ENCODE assay signal across 12 mouse cellular contexts in the genomic region with DNA sequence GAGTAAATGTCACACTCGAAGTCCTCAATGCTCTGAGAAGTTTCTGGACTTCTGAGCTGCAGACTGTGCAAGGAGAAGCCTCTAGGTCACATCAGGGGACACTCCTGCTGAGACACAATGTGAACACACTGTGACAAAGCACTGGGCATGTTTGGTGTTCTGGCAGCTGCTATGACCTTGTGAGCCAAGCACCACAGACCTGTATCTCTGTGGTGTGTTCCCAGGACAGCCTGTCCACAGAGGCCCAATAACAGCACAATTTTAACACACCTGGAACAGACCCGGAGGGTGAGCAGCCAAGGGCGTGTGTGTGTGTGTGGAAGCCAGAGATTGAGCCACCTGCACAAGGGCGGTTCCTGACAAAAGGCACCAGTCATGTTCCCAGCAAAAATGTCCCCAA. TPM values are rescaled to one million over a fixed set of nuclear protein-coding genes. Genes with fewer than 3 reads are reported as not detected.
DNase-seq lines count a peak whose midpoint lies in the region; ATAC-seq and TF ChIP-seq lines count a peak whose summit lies in the region.
"Had no signal": no experiment of that assay in that cellular context is flagged by ENCODE, and none has a peak within 500 bp of the region (broad histone marks: within the 10 kb centered on the region; RNA-seq: fewer than 3 reads in every experiment).

No protein-coding gene starts in this region.

- ATAC-seq in hindbrain, postnatal 0 days, result no peak

- H3K27ac ChIP-seq in left cerebral cortex, adult 2 months, result peak overlapping the region; percentile 7; the same call in 1 of the 2 replicates
- H3K27ac ChIP-seq in heart, adult 2 months, result peak overlapping the region; percentile 0; the same call in 1 of the 2 replicates
- no peak overlapping the region for H3K27ac ChIP-seq in hindbrain, postnatal 0 days
- H3K27ac ChIP-seq: limb, embryonic 12.5 days had no signal

- peak; percentile 90 for TF ChIP-seq EP300 in heart, adult 2 months (IDR thresholded peaks at IDR 0.05; ENCODE audit: insufficient read depth, low read depth, low read length)

- 32% methylated on average over 4 of the region's 4 CpGs for WGBS in heart, adult 2 months
- 47% methylated on average over 4 of the region's 4 CpGs for WGBS in hindbrain, postnatal 0 days

- no peak for TF ChIP-seq CTCF in left cerebral cortex, adult 2 months (IDR thresholded peaks at IDR 0.05)
- no peak for TF ChIP-seq CTCF in heart, adult 2 months (IDR thresholded peaks at IDR 0.05)
- TF ChIP-seq CTCF in hindbrain, postnatal 0 days (IDR thresholded peaks at IDR 0.05; ENCODE audit: low read depth), result no peak

- no peaks in the 10 kb centered on the region for H3K9me3 ChIP-seq in hindbrain, postnatal 0 days (ENCODE audit: low read length)
- H3K9me3 ChIP-seq: G1E; limb, embryonic 12.5 days had no signal

- peak overlapping the region; percentile 18; the same call in 1 of the 2 replicates for H3K4me3 ChIP-seq in left cerebral cortex, adult 2 months
- no peak overlapping the region for H3K4me3 ChIP-seq in heart, adult 2 months
- no peak overlapping the region for H3K4me3 ChIP-seq in hindbrain, postnatal 0 days (ENCODE audit: low read length)
- H3K4me3 ChIP-seq: limb, embryonic 12.5 days had no signal

- no peaks in the 10 kb centered on the region for H3K36me3 ChIP-seq in heart, adult 2 months (ENCODE audit: control insufficient read depth, insufficient read depth, low read length)
- H3K36me3 ChIP-seq in hindbrain, postnatal 0 days (ENCODE audit: insufficient read depth, low read length), result no peaks in the 10 kb centered on the region
- H3K36me3 ChIP-seq: G1E; limb, embryonic 12.5 days had no signal

- H3K79me2 ChIP-seq in heart, adult 2 months (replicated peaks; ENCODE audit: control insufficient read depth, insufficient read depth, low read length), result no peaks in the 10 kb centered on the region

- no peak overlapping the region for H3K9ac ChIP-seq in heart, adult 2 months (ENCODE audit: low read depth, low read length)
- peak overlapping the region; percentile 19; the same call in 1 of the 2 replicates for H3K9ac ChIP-seq in hindbrain, postnatal 0 days (replicated peaks; ENCODE audit: low read length)
- H3K9ac ChIP-seq: limb, embryonic 12.5 days had no signal

- peak overlapping the region; percentile 46 for H3K4me2 ChIP-seq in hindbrain, postnatal 0 days (ENCODE audit: low read depth, low read length)

- no peaks in the 10 kb centered on the region for H3K27me3 ChIP-seq in heart, adult 2 months (ENCODE audit: control insufficient read depth, insufficient read depth, low read length)
- H3K27me3 ChIP-seq in hindbrain, postnatal 0 days (ENCODE audit: insufficient read depth, low read length), result no peaks in the 10 kb centered on the region

- H3K4me1 ChIP-seq in heart, adult 2 months (ENCODE audit: control insufficient read depth, insufficient read depth, low read length), result no peaks in the 10 kb centered on the region
- H3K4me1 ChIP-seq in hindbrain, postnatal 0 days (ENCODE audit: insufficient read depth, low read length), result 0 out of 2 replicates have a peak, but pooled peaks cover 2% of the 10 kb centered on the region

- intact Hi-C loops in left cerebral cortex, adult 2 months (cut with DNase I), result loop anchor here (2.0 to 5.0 kb wide), 3 partner anchors 114 to 247 kb away; partner anchors contain the start of gene Oaz1
- intact Hi-C loops in heart, adult 2 months (cut with DNase I), result loop anchor here (1.0 to 5.0 kb wide), 4 partner anchors 48 to 247 kb away; no protein-coding TSS in a partner anchor

- peak; percentile 37 to 61 for DNase-seq in adrenal gland, adult (ENCODE audit: inconsistent age in 2 of 2, low spot score in 1 of 2)
- DNase-seq in adrenal gland, postnatal 10 days, result no peak
- no peak for DNase-seq in left cerebral cortex, adult 2 months (ENCODE audit: extremely low spot score in 1 of 2, low spot score in 2 of 2)
- no peak for DNase-seq in left cerebral cortex, adult 9 months (ENCODE audit: low spot score in 2 of 2)
- DNase-seq in heart, adult 2 months, result peak; percentile 33 to 70
- no peak for DNase-seq in hindbrain, postnatal 0 days (ENCODE audit: low spot score)
- DNase-seq in spleen, adult 12 weeks (ENCODE audit: low spot score), result no peak
- no peak for DNase-seq in frontal cortex, postnatal 14 days (ENCODE audit: low spot score in 2 of 2)

- TF ChIP-seq POLR2A in heart, adult 2 months (IDR thresholded peaks at IDR 0.05; ENCODE audit: insufficient read depth, low read depth, low read length), result no peak

RNA-seq across cellular contexts. Expression of gene Gng7, which starts 20.1 kb away (rescaled TPM):
- total RNA-seq in adrenal gland, postnatal 10 days (2021), result 1 to 10 TPM; 5.4 to 6.4 TPM
- total RNA-seq in left cerebral cortex, adult 2 months (2021), result 100 to 1,000 TPM in 1 of 2 experiments, 10 to 100 TPM in 1; 66.6 to 111 TPM
- total RNA-seq in heart, adult 2 months (2021), result under 1 TPM; 0.50 to 0.63 TPM
- polyA plus RNA-seq in heart, adult 2 months (2012; rRNA removed), result 0.68 and 1.1 TPM in 2 replicates
- 26.2 and 27.2 TPM in 2 replicates for total RNA-seq in hindbrain, postnatal 0 days (2014; rRNA removed)
- polyA plus RNA-seq in hindbrain, postnatal 0 days (2015; fragmentation: Nextera tagmentation; extraction: Ambion mirVana), result 18.9 and 22.1 TPM in 2 replicates
- polyA plus RNA-seq: inflammation-experienced regulatory T-cells, adult 6 months had no signal

RNA-seq across cellular contexts. Expression of gene Diras1, which starts 30.8 kb away (rescaled TPM):
- 1 to 10 TPM; 2.8 to 3.4 TPM for total RNA-seq in adrenal gland, postnatal 10 days (2021)
- total RNA-seq in left cerebral cortex, adult 2 months (2021), result 100 to 1,000 TPM; 100 to 116 TPM
- not detected for total RNA-seq in heart, adult 2 months (2021)
- 0.04 and 0.06 TPM in 2 replicates for polyA plus RNA-seq in heart, adult 2 months (2012; rRNA removed)
- total RNA-seq in hindbrain, postnatal 0 days (2014; rRNA removed), result 82.0 and 106 TPM in 2 replicates
- 69.0 and 78.7 TPM in 2 replicates for polyA plus RNA-seq in hindbrain, postnatal 0 days (2015; fragmentation: Nextera tagmentation; extraction: Ambion mirVana)
- total RNA-seq: megakaryocyte-erythroid progenitor cell, adult 5-6 weeks had no signal
- polyA plus RNA-seq: inflammation-experienced regulatory T-cells, adult 6 months had no signal

RNA-seq across cellular contexts. Expression of gene Slc39a3, which starts 42.6 kb away (rescaled TPM):
- 10 to 100 TPM; 28.5 to 32.8 TPM for total RNA-seq in adrenal gland, postnatal 10 days (2021)
- total RNA-seq in left cerebral cortex, adult 2 months (2021), result 10 to 100 TPM; 61.3 to 62.5 TPM
- 10 to 100 TPM; 13.9 to 14.4 TPM for total RNA-seq in heart, adult 2 months (2021)
- 20.5 and 21.9 TPM in 2 replicates for polyA plus RNA-seq in heart, adult 2 months (2012; rRNA removed)
- 118 and 126 TPM in 2 replicates for total RNA-seq in hindbrain, postnatal 0 days (2014; rRNA removed)
- 40.6 and 41.9 TPM in 2 replicates for polyA plus RNA-seq in hindbrain, postnatal 0 days (2015; fragmentation: Nextera tagmentation; extraction: Ambion mirVana)

Comparison
In these comparisons a context has a peak if more than half of its experiments do, and no peak if none do; other contexts are left out.
1. DNase-seq: peak in adrenal gland, adult (2 of 2) and heart, adult 2 months (2 of 2); none in adrenal gland, postnatal 10 days (single experiment), left cerebral cortex, adult 2 months (0 of 2), left cerebral cortex, adult 9 months (0 of 2), hindbrain, postnatal 0 days (single experiment), spleen, adult 12 weeks (single experiment) and frontal cortex, postnatal 14 days (0 of 2).
2. RNA of gene Diras1, which starts 30.8 kb away (total RNA-seq): 100 to 116 TPM in left cerebral cortex, adult 2 months and 82.0 to 106 TPM in hindbrain, postnatal 0 days; 2.8 to 3.4 TPM in adrenal gland, postnatal 10 days and not detected in heart, adult 2 months; every median in the first group is over 10 times any median in the second.